Mouse (Mus musculus) ZHBTc4 (cell line): ENCODE results near the gene Irf2.
A peak's percentile ranks its signal among the peaks of the same experiment; 100 is the strongest.

Source experiments
- DNase-seq: peaks from one replicate; pipeline ENCODE4 v3.0.0-alpha.2; 2011; ENCODE audit warnings: low read depth, low spot score

Irf2 gene

DNA sequence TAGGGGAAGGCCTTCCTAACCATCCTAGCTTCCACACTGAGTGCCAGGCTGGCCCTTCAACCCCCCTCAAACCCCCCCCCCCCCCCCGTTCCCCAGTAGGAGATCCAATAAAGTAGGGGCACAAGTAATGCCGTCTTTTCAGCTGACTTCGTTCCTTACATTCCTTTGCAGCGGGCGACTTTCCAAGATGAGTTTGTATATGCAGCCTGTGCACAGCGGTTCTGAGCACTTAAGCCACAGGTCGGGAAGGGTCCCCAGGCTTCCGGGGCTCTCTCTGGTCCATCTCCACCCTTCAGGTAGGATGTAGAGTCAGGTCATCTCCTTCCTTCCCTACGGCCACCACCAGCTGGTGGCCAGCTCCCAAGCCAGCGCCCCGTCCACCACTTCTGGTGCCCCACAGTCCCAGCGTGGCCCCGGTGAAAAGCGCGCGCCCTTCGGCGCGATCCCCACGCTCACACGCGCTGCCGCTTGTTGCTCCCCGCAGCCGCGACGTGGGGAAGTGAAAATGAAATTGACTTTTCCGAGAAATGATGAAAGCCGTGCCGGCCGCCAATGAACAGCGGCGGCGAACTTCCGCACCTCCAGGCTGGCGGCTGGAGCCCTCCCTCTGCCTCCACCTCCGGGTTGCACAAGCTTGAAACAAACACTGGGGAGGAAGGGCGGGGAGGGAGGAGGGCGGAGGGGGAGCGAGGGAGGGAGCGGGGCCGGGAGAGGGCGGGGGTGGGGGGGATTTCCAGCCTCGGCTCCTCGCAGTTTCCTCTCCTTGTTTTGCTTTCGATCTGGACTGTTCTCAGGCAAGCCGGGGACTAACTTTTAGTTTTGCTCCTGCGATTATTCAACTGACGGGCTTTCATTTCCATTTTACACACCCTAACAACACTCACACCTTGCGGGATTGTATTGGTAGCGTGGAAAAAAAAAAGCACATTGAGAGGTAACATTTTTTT lies at the start of gene Irf2:
Irf2 (plus strand) TSS at position 730 of the 947 bp plus-strand sequence.
- DNase-seq = peak; percentile 88

DNA sequence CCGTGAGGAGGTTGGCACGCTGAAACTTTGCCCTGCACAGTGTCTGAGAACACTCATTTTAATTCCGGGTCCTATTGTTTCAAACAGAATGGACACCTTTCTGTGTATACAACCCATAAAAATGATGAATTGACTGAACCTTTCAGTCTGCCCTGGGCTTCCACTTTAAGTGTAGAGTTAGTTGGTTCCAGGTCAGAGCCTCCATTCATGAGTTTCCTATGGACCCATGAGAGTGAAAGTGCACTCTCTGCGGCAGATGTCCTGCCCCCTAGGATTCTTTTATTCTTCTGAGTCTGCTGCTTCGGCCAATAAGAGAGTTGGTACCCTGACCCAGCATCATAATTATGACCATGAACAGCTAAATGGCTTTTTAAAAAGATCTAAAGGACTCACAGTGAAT lies 49.4 kb upstream of the Irf2 start:
- DNase-seq = no peak

DNA sequence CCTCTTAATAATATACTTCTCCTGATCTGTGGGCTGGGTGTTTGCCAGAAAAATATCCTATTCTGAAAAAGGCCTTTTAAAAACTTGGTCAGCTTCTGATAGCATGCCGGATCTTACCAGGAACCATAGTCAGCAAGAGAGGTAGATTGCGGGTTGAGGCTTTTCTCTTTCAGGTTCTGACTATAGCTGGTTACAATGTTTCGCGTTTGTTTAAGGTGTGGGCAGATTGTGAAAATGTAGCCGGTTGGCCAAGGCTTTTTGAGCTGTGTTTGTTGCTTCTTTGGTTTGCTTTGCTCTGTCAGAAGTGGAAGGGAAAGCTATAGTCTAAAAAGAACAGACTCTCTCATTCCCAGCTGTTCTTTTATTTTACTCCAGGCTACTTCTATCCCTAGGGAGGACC lies 49.0 kb upstream of the Irf2 start:
- DNase-seq = no peak

DNA sequence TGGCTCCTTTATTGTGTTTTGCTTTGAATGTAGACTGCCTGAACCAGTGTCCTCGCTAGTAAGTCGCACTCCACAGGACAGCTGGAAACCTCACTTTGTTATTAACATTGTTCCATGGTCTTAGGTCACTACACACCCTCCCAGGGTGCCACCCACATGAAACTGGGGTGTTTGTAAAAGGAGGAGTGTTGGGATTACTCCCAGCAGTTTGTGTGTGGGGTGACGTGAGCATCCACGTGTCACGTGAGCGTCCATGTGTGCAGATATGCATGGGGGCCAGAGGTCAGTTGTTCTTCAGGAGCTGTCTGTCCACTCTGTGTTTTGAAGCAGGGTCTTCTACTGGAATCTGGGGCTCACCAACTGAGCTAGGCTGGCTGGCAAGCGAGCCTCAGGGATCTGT lies 48.2 kb upstream of the Irf2 start:
- no peak for DNase-seq

- DNase-seq = no peak
These were observed 43.1 kb upstream of the Irf2 start for GRCm38 (mm10) chr8:46696256-46697041.

DNA sequence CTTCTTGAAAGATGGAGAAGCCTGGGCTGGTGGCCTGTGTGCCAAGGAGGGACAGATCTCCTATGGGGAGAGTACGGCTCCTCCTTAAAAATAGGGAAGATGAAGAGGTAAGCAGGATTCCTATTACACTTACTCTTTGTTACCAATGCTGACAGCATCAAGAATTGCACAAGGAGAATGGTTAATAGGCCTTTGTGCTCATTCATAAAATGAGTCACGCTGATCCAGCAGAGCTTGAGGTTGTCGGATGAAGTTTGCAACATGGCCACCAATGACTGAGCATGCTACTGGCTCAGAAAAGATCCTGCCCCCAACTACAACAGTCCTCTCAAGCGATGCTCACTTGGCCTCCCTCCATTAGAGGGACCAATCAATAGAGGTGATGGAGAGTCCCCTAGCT lies 42.0 kb upstream of the Irf2 start:
- DNase-seq = no peak

DNA sequence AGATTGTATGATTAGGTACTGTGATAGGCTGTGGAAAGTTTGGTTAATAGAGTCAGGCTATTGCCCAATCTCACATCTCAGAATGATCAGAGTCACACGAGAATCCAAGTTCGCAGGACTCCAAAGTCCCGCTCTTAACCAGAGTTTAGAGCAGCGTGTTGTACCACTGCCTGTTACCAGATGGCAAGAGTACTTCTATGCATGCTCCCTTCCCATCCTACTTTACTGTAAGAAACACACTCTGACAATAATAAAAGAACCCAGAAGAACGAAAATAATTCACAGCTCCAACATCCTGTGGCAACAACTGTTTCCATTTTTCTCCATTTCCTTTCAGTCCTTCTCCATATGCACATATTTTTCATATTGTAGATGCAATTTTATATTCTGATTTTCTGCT lies 41.4 kb upstream of the Irf2 start:
- no peak for DNase-seq

GRCm38 (mm10) chr8:46705145-46705544 lies 34.4 kb upstream of the Irf2 start:
- no peak for DNase-seq

DNA sequence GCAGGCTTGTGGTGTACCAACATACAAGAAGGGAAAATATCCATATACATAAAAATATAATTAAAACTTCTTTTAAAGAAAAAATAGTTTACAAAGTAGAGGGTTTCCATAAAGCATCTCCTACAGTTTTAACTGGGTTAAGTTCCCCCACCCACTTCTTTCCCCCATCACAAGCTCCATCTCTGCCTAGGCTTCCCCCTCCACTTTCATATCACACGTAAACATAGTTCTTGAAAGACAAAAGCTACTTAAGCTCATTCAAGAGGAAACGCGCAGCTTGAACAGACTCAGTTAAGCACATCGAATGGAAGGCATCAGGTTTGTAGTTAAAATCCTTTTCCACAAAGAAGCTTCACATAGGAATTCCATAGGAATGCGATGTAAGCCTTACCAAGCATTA lies 32.8 kb upstream of the Irf2 start:
- no peak for DNase-seq

GRCm38 (mm10) chr8:46709302-46709701 lies 30.2 kb upstream of the Irf2 start:
- no peak for DNase-seq

DNA sequence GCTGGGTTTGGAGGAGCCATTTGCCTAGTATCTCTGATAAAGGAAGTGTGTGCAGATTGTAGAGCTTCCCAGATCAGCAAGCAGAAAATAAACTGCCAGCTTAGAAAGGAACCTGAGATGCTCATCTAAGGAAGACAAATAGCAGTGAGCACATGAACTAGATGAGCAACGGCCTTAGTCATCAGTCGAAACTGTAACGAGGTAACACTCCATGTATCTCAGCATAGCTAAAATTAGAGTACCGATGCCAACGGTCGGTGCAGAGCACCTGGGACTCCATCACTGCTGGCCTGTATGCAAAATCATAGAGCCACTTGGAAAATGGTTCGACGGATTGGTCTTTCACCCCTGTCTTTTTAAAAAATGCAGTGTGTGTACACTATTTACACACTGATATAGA lies 29.2 kb upstream of the Irf2 start:
- DNase-seq = no peak

DNA sequence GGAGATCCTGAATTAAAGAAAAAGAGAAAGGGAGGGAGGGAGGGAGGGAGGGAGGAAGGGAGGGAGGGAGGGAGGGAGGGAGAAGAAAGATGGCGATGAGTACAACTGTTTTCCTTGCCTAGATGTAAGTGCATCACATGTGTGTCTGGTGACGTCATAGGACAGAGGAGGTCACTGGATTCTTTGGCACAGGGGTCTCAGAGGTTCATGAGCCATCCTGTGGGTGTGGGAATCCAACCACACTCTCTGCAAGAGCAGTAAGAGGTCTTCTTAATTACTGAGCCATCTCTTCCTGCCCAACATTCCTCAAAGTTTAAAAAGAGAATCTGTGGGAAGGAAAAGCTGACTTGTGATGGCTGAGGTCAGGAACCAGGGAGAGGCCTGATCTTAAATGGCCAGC lies 28.0 kb upstream of the Irf2 start:
- no peak for DNase-seq

DNA sequence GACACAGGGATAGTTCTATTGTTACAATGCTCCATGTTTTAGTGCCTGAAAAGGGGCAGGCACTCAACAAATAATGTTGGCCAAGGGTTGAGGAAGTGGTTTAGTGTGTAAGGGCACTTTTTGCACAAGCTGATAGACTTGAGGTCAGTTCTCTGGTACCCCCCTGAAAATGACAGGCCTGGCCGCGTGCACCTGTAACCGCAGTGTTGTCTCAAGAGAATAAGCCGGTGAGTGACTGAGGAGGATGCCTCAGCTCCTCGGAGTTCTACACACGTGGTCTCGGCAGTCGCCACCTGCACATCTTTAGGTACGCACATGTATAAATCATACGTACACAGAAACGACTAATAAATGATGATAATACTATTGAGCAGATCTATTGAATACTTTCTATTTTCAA lies 26.4 kb upstream of the Irf2 start:
- DNase-seq = no peak

DNA sequence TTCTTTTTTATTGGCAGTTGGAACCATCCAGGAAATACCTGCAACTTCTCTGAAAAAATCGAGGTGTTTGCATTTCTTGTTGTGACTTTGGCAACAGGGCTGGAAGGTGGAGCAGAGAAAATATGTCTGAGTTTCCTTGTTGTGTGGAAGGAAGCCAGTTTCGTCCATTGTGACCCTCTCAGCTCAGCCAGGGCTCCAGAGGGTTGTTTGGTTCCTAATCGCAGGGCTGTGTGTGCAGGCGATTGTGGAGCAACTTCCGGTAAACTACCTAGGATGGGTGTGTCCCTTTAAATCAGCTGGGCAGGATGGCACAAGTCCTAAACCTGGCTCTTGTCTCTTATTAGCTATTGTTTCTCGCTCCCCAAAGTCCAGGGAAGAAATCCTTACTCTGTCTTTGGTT lies 25.7 kb upstream of the Irf2 start:
- DNase-seq = peak; percentile 20

DNA sequence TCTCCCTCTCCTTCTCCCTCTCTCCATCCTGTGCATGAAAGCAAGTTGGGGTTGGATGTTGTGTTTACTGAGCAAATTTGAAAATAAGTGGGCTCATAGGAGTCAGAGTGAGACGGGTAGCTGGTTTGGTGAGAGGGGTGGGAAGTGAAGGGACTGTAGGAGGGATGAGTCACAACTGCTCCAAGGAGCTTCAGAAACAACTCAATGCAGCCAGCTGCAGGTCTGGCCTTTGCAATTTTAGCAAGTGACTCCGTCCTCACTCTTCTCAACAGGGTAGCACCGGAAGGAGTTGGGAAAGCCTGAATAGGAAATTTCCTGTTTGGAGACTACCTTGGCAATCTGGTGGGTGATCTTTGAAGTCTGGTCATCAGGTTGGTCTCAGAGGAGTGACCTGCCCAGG lies 25.1 kb upstream of the Irf2 start:
- DNase-seq = no peak

DNA sequence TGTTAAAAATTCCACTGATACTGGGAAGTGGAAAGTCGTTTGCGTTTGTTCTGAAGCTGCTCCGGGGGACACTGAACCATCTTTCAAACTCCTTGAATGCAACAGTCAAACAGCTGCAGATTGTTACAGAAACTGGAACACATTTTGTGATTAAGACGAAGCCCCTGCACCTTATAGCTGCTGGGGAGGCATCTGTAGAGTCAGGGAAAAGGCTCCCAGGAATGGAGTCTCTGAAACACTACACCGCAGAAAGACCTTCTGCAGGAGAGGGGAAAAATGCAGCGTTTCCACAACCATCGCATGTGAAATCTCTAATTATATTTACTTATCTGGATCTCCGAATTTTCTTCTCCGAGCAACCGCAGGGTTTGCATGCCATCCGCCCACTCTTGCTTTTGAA lies 23.1 kb upstream of the Irf2 start:
- DNase-seq = no peak

GRCm38 (mm10) chr8:46717170-46717569 lies 22.4 kb upstream of the Irf2 start:
- no peak for DNase-seq

DNA sequence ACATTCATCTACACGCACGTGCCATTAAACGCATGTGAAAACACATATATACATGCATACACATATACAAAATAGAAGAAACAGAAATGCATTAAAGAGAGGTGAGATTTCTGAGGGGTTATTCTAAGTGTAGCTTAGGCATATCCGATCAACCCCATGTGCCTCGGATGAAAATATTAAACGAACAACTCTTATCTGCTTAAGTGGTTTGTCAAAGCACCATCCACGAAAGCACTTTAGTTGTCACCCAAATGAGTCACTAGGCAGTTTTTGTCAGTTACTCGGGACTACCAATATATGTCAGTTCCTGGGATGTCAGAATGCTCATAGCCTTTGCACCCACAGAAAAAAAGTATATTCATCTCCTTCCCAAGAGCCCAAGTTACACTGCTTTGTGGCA lies 21.2 kb upstream of the Irf2 start:
- no peak for DNase-seq

DNA sequence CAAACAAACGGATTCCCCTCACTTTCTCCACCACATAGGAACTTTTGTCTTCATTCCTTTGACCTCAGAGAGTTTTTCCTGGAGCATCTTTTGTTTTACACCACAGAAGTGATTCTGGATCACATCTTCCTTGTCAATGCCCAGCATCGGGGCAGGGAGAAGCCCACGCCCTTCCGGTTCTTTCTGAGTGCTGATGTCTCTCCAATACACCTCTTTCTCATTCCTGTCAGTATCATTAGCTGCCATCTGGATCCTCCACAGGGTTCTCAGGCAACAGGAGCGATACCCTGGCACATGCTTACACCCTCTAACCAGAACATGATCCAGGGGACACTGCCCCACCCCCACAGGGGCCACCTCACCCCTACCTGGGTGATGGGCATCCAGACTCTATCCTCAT lies 20.8 kb upstream of the Irf2 start:
- DNase-seq = peak; percentile 75

- DNase-seq = no peak
These were observed 18.9 kb upstream of the Irf2 start for GRCm38 (mm10) chr8:46720656-46721055.

DNA sequence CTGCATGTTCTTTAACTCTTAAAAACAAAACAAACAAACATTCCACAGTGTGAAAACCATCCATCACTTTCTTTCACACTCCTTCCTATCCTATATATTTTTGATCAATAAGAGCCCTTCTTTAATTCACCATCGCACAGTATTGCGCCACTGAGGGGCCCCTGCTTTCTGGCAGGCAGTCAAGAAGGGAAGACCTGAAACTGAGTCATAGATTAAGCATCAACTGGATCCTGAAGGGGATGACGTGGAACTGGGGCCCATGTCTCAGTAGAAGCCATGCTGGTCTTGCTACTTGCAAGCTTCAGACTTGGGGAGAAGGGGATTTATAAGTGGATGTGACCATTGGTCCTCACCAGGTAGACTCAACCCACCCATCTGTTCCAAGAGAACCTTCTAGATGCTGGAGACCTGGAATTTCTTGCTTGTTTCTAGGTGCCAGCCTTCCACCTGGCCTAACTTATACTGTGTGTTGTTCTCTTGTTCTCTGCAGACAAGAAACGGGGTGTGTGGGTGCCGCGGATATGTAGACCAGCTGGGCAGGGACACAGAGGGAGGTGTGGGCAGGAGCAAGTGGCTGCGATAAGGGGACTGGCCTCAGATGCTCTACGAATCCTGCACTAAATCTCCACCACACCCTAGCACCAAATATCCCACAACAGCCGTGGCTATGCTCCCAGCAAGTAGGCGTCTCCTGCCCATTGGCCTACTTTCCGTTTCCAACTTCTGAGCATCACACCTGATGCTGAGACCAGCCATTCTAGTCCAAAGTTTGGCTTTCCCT lies 18.3 kb upstream of the Irf2 start:
- DNase-seq = no peak

GRCm38 (mm10) chr8:46722536-46722935 lies 17.0 kb upstream of the Irf2 start:
- no peak for DNase-seq
